In the genomic region with DNA sequence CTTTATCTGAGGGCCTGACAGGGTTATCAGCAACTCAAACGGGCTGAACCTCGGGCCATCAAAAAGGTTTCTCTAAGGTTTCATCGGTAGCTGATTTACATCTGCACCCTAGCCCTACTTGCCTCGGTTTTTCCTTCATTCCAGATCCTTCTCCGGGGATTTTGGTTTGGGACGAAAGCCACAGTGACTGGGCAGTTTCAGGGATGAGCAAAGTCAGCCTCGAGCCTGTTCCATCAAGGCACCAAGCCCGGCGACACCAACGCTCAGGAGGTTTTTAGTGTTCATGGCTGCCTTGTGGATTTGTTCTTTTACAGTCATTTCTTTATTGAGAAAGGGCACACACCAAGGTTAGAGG, we compare ENCODE assay signal across 10 mouse cellular contexts.
DNase-seq lines count a peak whose midpoint lies in the region; ATAC-seq and TF ChIP-seq lines count a peak whose summit lies in the region.
"Had no signal": no experiment of that assay in that cellular context is flagged by ENCODE, and none has a peak within 500 bp of the region (broad histone marks: within the 10 kb centered on the region; RNA-seq: fewer than 3 reads in every experiment).

No protein-coding gene starts in this region.

- no peaks in the 10 kb centered on the region for H3K9me3 ChIP-seq in heart, embryonic 12.5 days (replicated peaks)
- H3K9me3 ChIP-seq in hindbrain, embryonic 15.5 days: no peaks in the 10 kb centered on the region
- no peaks in the 10 kb centered on the region for H3K9me3 ChIP-seq in midbrain, embryonic 14.5 days (ENCODE audit: control insufficient read depth, low read length)

- ATAC-seq in heart, embryonic 12.5 days (ENCODE audit: insufficient number of reproducible peaks, low FRiP score): no peak
- no peak for ATAC-seq in hindbrain, embryonic 15.5 days (ENCODE audit: low FRiP score, low read depth)
- ATAC-seq in midbrain, embryonic 14.5 days (ENCODE audit: low FRiP score, low TSS enrichment): no peak

- H3K27me3 ChIP-seq in heart, embryonic 12.5 days (replicated peaks): no peaks in the 10 kb centered on the region
- H3K27me3 ChIP-seq in hindbrain, embryonic 15.5 days: peaks cover 12% of the 10 kb centered on the region
- H3K27me3 ChIP-seq in midbrain, embryonic 14.5 days (ENCODE audit: control insufficient read depth, insufficient read depth, low read length): peaks cover 34% of the 10 kb centered on the region
- H3K27me3 ChIP-seq: CH12.LX had no signal

- 11% methylated on average over 10 of the region's 10 CpGs for WGBS in heart, embryonic 12.5 days
- 13% methylated on average over 10 of the region's 10 CpGs for WGBS in hindbrain, embryonic 15.5 days
- 4% methylated on average over 10 of the region's 10 CpGs for WGBS in midbrain, embryonic 14.5 days

- H3K36me3 ChIP-seq in heart, embryonic 12.5 days: no peaks in the 10 kb centered on the region
- no peaks in the 10 kb centered on the region for H3K36me3 ChIP-seq in hindbrain, embryonic 15.5 days
- H3K36me3 ChIP-seq in midbrain, embryonic 14.5 days (ENCODE audit: control insufficient read depth, insufficient read depth, low read length): no peaks in the 10 kb centered on the region

- TF ChIP-seq CTCF in bone marrow macrophage, adult 2 months (IDR thresholded peaks at IDR 0.05; ENCODE audit: low read depth, low read length): no peak

- TF ChIP-seq POLR2A in bone marrow macrophage, adult 2 months (IDR thresholded peaks at IDR 0.05; ENCODE audit: borderline replicate concordance, low read depth, low read length): no peak

- H3K9ac ChIP-seq in heart, embryonic 12.5 days: peak overlapping the region; percentile 52; the same call in 1 of the 2 replicates
- no peak overlapping the region for H3K9ac ChIP-seq in hindbrain, embryonic 15.5 days
- peak overlapping the region; percentile 0; the same call in 1 of the 2 replicates for H3K9ac ChIP-seq in midbrain, embryonic 14.5 days (replicated peaks; ENCODE audit: low read length)

- H3K4me1 ChIP-seq in heart, embryonic 12.5 days (replicated peaks): peaks cover 24% of the 10 kb centered on the region
- H3K4me1 ChIP-seq in bone marrow macrophage, adult 2 months (ENCODE audit: control insufficient read depth, insufficient read depth, low read length): peaks cover 58% of the 10 kb centered on the region
- H3K4me1 ChIP-seq in hindbrain, embryonic 15.5 days (replicated peaks): peaks cover 20% of the 10 kb centered on the region
- H3K4me1 ChIP-seq in midbrain, embryonic 14.5 days (ENCODE audit: control insufficient read depth, insufficient read depth, low read length): peaks cover 14% of the 10 kb centered on the region; the same call in 1 of the 2 replicates

- H3K27ac ChIP-seq in heart, embryonic 12.5 days (ENCODE audit: poor library complexity, severe bottlenecking): peak overlapping the region; percentile 78
- peak overlapping the region; percentile 92 for H3K27ac ChIP-seq in bone marrow macrophage, adult 2 months (ENCODE audit: insufficient read depth, low read depth, low read length)
- H3K27ac ChIP-seq in hindbrain, embryonic 15.5 days (replicated peaks): peak overlapping the region; percentile 35; the same call in 1 of the 2 replicates
- no peak overlapping the region for H3K27ac ChIP-seq in midbrain, embryonic 14.5 days (replicated peaks; ENCODE audit: low read depth, low read length)

- peak overlapping the region; percentile 89 for H3K4me2 ChIP-seq in heart, embryonic 12.5 days
- peak overlapping the region; percentile 51 for H3K4me2 ChIP-seq in hindbrain, embryonic 15.5 days
- peak overlapping the region; percentile 49 for H3K4me2 ChIP-seq in midbrain, embryonic 14.5 days (ENCODE audit: low read length)

- no peak for DNase-seq in heart, postnatal 4 days
- DNase-seq in midbrain, embryonic 14.5 days: no peak
- no peak for DNase-seq in spleen, adult 18-20 months
- DNase-seq in c-Kit-positive CD71-positive TER-119-positive erythroid progenitor cells, embryonic 14.5 days (ENCODE audit: low spot score): no peak
- no peak for DNase-seq in urinary bladder, postnatal 14 days (ENCODE audit: low spot score)
- DNase-seq: cerebellum, adult 8-10 months had no signal

- peak overlapping the region; percentile 47 for H3K4me3 ChIP-seq in heart, embryonic 12.5 days
- H3K4me3 ChIP-seq in bone marrow macrophage, adult 2 months (ENCODE audit: insufficient read depth, low read length): peak overlapping the region; percentile 50; the same call in 1 of the 2 replicates
- no peak overlapping the region for H3K4me3 ChIP-seq in hindbrain, embryonic 15.5 days
- no peak overlapping the region for H3K4me3 ChIP-seq in midbrain, embryonic 14.5 days (replicated peaks; ENCODE audit: low read depth, low read length)

Comparison
In these comparisons a context has a peak if more than half of its experiments do, and no peak if none do; other contexts are left out.
1. H3K4me3 ChIP-seq: peak in heart, embryonic 12.5 days (single experiment) and bone marrow macrophage, adult 2 months (single experiment); none in hindbrain, embryonic 15.5 days (single experiment) and midbrain, embryonic 14.5 days (single experiment).
2. Peak in every context shown above with its lines, with median percentiles within 50 percentile points of each other: H3K4me2 ChIP-seq.